Mouse (Mus musculus) myocyte (in vitro differentiated cells): Measurements from ENCODE around the gene Gja3.

ENCODE experiments used
- MAX ChIP-seq: IDR thresholded peaks from one replicate; pipeline ENCODE4 v1.6.1; 2011; ENCODE audit warnings: low read depth, mild to moderate bottlenecking, control low read depth
- MYOD1 ChIP-seq, 3 experiments: IDR thresholded peaks; one replicate each; pipeline ENCODE4 v1.6.1; 2011; ENCODE audit warnings: control low read depth in 2 of 3, low read depth in 2 of 3, mild to moderate bottlenecking in 2 of 3, moderate library complexity in 1 of 3; ENCODE audit not compliant: insufficient read length in 2 of 3, control insufficient read depth in 1 of 3
- USF1 ChIP-seq: IDR thresholded peaks from one replicate; pipeline ENCODE4 v1.6.1; 2011; ENCODE audit warnings: low read depth, mild to moderate bottlenecking, control low read depth, moderate library complexity

DNA sequence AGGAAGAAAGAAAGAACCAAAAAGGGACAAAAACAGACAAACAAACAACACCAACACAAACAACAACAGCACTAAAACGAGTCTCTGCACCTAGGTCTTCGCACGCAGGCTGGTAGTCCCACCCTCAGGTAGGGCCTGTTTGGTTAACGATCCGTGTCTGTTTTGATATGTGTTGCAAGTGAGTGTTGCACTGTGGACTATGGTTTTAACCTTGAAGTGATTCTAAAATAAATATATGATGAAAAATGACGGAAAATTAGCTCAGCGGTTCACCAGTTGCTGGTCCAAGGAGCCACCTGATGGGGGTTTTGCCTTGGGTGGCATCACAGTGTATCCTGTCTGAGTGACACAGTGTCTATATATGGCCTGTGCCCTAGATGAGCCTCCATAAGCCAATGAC is 43.7 kb upstream of the Gja3 start:
- TF ChIP-seq MAX (no peak), USF1 (no peak), MYOD1 (IDR thresholded peaks at IDR 0.05; ENCODE audit: control insufficient read depth in 1 of 3, insufficient read length in 2 of 3, low read depth in 2 of 3) (no peak)
